Mouse (Mus musculus) midbrain, postnatal 0 days (tissue): ENCODE data around the gene Slc31a2. TPM values are rescaled to one million over a fixed set of nuclear protein-coding genes. Genes with fewer than 3 reads are reported as not detected.
A peak's percentile ranks its signal among the peaks of the same experiment; 100 is the strongest.

ENCODE experiments used
- ATAC-seq: fragments of 200-750 bp; cut with Nextera tagmentation; 2 replicates; pipeline ENCODE4 v1.8.0; 2017; ENCODE audit warnings: moderate number of reproducible peaks, mild to moderate bottlenecking, moderate TSS enrichment, moderate library complexity; ENCODE audit not compliant: low FRiP score
- DNase-seq: peaks from one replicate; pipeline ENCODE4 v3.0.0-alpha.2; 2015; ENCODE audit warnings: low spot score
- H3K27ac ChIP-seq: fragments of 300-500 bp; sonication (generic); 2 replicates; pipeline ENCODE4 v1.5.1; 2014; ENCODE audit warnings: low read depth, mild to moderate bottlenecking, low read length, mixed read lengths
- H3K27me3 ChIP-seq: fragments of 300-500 bp; sonication (generic); 2 replicates; pipeline ENCODE4 v1.6.1; 2014; ENCODE audit warnings: low read length, control low read depth, mixed read lengths; ENCODE audit not compliant: insufficient read depth
- H3K36me3 ChIP-seq: fragments of 300-500 bp; sonication (generic); 2 replicates; pipeline ENCODE4 v1.6.1; 2014; ENCODE audit warnings: low read length, control low read depth, mixed read lengths; ENCODE audit not compliant: insufficient read depth
- H3K4me1 ChIP-seq: fragments of 300-500 bp; sonication (generic); 2 replicates; pipeline ENCODE4 v1.6.1; 2014; ENCODE audit warnings: mild to moderate bottlenecking, control low read depth, antibody characterized with exemption, low read length, mixed read lengths; ENCODE audit not compliant: insufficient read depth
- H3K4me2 ChIP-seq: fragments of 300-500 bp; sonication (generic); 2 replicates; pipeline ENCODE4 v1.6.1; 2014; ENCODE audit warnings: low read depth, mild to moderate bottlenecking, low read length, mixed read lengths; ENCODE audit not compliant: poor library complexity, severe bottlenecking
- H3K4me3 ChIP-seq: fragments of 300-500 bp; sonication (generic); 2 replicates; pipeline ENCODE4 v1.5.1; 2014; ENCODE audit warnings: low read depth, mild to moderate bottlenecking, low read length, moderate library complexity
- H3K9ac ChIP-seq: fragments of 300-500 bp; sonication (generic); replicated peaks from 2 replicates; pipeline ENCODE4 v1.6.1; 2014; ENCODE audit warnings: mild to moderate bottlenecking, low read length, moderate library complexity, mixed read lengths; ENCODE audit not compliant: poor library complexity, severe bottlenecking
- H3K9me3 ChIP-seq: fragments of 300-500 bp; sonication (generic); 2 replicates; pipeline ENCODE4 v1.6.1; 2016; ENCODE audit warnings: low read length, control low read depth
- CTCF ChIP-seq: IDR thresholded peaks from 2 replicates; pipeline ENCODE4 v1.5.1; 2016; ENCODE audit warnings: antibody characterized with exemption, mild to moderate bottlenecking
- WGBS: fragments of 180-500 bp; shearing (Covaris S2); extraction: QIAGEN DNeasy Blood & Tissue Kit; methylation state at CpG from one replicate; pipeline ENCODE4 v1.1.7; 2014; 5-methylcytosine and 5-hydroxymethylcytosine counted together
- polyA plus RNA-seq: library from polyadenylated mRNA; unstranded; fragments of >200 nt; fragmentation: Nextera tagmentation; extraction: Ambion mirVana; gene quantifications from 2 replicates; pipeline ENCODE4 v1.2.1, GENCODE M21; 2015
- total RNA-seq: library from RNA; depleted of rRNA; stranded (reverse); fragments of >200 nt; gene quantifications from 2 replicates; pipeline ENCODE4 v1.2.3, GENCODE M21; 2014

Gene Slc31a2
- total and polyA plus RNA-seq, 2 experiments from 2014 or later: 12.0 to 23.8 TPM

DNA sequence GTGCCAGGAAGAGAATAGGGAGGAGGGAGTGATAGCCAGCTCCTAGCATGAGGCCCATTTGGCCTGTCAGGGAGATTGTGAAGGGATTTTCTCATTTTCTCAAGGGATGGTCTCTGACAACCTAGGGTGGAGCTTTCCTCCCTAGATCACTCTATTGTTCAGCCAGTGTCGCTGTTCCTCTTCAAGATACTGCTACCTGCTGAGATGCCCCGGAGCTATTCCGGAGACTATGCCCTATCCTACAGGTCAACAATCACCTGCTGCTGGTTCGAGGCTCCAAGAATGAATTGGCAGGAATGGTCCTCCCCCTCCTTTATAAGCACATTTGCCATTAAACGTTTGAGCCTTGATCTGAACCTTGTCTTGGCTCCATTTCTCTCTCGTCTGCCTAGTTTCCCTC is 21.8 kb upstream of the Slc31a2 start:
- no peak overlapping the region for H3K4me2 ChIP-seq
- no peak overlapping the region for H3K4me3 ChIP-seq
- H3K36me3 ChIP-seq: no peaks in the 10 kb centered on the region
- DNase-seq (no peak), ATAC-seq (no peak)
- H3K27me3 ChIP-seq: no peaks in the 10 kb centered on the region
- H3K9ac ChIP-seq: no peak overlapping the region
- WGBS: 57% methylated on average over 6 of the region's 6 CpGs
- no peaks in the 10 kb centered on the region for H3K9me3 ChIP-seq
- no peaks in the 10 kb centered on the region for H3K4me1 ChIP-seq
- H3K27ac ChIP-seq: no peak overlapping the region
- TF ChIP-seq CTCF: no peak

DNA sequence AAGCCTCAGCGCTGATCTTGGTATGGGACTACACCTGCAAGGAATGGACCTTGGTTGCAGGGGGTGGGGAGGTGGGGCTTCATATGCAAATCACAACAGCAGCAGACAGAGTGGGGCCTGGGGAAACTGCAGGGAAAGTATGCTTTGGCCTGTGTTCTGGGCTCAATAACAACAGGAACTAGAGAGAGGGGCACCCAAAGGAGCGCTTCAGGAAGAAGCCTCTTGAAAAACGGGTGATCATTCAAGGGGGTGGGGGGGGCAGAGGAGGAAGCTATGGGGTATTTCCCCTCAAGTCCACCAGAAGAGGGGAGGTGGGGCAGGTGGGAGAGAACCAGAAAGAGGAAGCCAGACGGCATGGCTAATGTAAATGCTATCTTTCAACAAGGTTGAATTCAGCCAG is 14.0 kb upstream of the Slc31a2 start:
- 52% methylated on average over 4 of the region's 4 CpGs for WGBS
- ATAC-seq: no peak
- no peaks in the 10 kb centered on the region for H3K4me1 ChIP-seq

DNA sequence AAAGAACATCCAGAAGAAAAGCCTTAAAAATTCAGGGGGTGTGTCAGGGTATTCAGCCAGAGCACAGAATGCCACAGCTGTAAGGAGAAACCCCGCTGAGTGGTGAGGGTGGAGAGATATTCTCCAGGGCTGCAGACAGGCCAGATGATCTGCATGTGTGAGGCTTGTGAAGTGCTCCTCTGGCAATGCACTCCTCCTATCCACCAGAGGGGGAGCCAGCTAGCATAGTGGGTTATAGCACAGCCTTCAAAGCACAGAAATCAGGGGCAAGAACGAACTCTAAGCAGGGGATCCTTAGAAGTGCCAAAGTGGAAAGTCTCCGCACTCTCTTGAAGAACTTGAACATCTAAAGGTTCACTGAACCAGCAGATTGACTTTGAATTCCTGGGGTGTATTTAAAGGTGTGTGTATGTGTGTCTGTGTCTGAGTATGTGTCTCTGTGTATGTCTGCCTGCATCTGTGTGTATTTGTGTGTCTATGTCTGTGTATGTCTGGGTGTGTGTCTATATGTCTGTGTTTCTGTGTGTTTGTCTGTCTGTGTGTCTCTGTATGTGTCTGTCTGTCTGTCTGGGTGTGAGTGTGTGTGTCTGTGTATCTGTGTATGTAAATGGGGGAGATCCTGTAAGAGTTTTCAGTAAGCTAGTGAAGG is 11.3 kb upstream of the Slc31a2 start:
- peak; percentile 54 for TF ChIP-seq CTCF
- Histone ChIP-seq H3K9ac (no peak overlapping the region), H3K4me2 (no peak overlapping the region), H3K9me3 (no peaks in the 10 kb centered on the region), H3K4me1 (no peaks in the 10 kb centered on the region), H3K4me3 (no peak overlapping the region), H3K27ac (no peak overlapping the region), H3K27me3 (no peaks in the 10 kb centered on the region), H3K36me3 (no peaks in the 10 kb centered on the region)
- no peak for ATAC-seq
- WGBS: 38% methylated on average over 3 of the region's 3 CpGs
- no peak for DNase-seq

More for the DNA sequence above, 14.0 kb upstream of the Slc31a2 start:
- Histone ChIP-seq H3K36me3 (no peaks in the 10 kb centered on the region), H3K27me3 (no peaks in the 10 kb centered on the region), H3K9ac (no peak overlapping the region), H3K4me3 (no peak overlapping the region), H3K27ac (no peak overlapping the region), H3K4me2 (no peak overlapping the region), H3K9me3 (no peaks in the 10 kb centered on the region)
- TF ChIP-seq CTCF: no peak
- no peak for DNase-seq

DNA sequence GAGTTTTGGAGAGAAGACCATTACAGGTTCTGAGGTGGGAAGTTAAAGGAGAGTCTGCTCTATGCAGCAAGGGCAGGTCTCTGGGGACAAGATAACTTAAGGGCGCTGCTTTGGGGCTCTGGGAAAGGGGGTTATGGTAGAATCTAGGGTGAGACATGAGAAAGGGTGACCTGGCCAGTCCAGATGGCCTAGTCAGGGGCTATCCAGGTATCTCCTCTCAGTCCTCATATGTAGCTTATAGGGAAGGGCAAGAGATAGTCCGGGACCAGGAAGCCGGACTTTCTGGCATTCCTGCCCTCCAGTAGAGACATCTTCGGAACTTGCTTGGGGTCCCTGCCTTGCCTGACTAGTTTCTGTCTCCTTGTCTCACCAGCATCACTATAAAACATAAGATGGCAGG is 10.6 kb upstream of the Slc31a2 start:
- 87% methylated on average over 4 of the region's 4 CpGs for WGBS
- no peak for ATAC-seq

DNA sequence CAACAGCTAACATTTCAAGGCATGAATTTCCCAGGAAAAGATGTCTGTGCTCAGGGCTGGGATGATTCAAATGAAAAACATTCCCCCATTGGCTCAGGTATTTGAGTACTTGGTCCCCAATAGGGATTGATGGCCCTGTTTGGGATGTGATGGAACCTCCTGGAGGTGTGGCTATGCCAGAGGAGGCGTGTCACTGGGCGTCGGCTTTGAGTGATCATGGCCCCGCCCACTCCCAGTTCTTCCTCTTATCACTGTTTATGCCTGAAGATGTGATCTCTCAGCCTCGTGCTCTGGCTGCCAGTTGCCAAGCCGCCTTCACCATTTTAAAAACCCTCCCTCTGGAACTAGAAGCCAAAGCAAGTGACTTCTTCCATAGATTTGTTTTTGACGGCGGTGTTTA is 7.8 kb upstream of the Slc31a2 start:
- WGBS: 77% methylated on average over 8 of the region's 8 CpGs
- H3K4me2 ChIP-seq: no peak overlapping the region
- no peaks in the 10 kb centered on the region for H3K4me1 ChIP-seq
- no peak for TF ChIP-seq CTCF
- no peak overlapping the region for H3K4me3 ChIP-seq
- no peak for DNase-seq
- ATAC-seq: no peak
- no peaks in the 10 kb centered on the region for H3K36me3 ChIP-seq
- no peak overlapping the region for H3K27ac ChIP-seq
- H3K9ac ChIP-seq: no peak overlapping the region
- H3K27me3 ChIP-seq: no peaks in the 10 kb centered on the region
- no peaks in the 10 kb centered on the region for H3K9me3 ChIP-seq

More for the DNA sequence above, 10.6 kb upstream of the Slc31a2 start:
- H3K4me2 ChIP-seq: no peak overlapping the region
- no peaks in the 10 kb centered on the region for H3K4me1 ChIP-seq
- no peak for TF ChIP-seq CTCF
- no peak overlapping the region for H3K4me3 ChIP-seq
- DNase-seq: no peak
- no peak overlapping the region for H3K9ac ChIP-seq
- no peaks in the 10 kb centered on the region for H3K36me3 ChIP-seq
- H3K27ac ChIP-seq: no peak overlapping the region
- H3K9me3 ChIP-seq: no peaks in the 10 kb centered on the region
- no peaks in the 10 kb centered on the region for H3K27me3 ChIP-seq

DNA sequence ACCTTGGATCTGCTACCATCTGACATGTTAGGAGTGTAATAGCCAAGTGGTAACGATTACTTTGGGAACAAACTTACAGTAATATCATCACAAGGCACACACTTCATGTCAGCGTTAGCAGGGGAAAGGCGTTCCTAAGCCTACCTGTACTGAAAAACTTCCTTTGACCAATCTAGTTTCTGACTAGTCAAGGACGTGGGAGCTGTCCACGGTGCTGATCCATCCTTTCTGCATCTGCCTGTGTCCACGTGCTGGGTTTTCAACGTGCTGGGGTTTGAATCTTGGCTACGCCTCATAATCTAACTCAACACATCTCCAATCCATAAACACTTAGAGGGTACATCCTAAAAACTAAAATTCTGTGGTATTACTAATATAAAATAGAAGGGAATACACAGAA is 5.4 kb upstream of the Slc31a2 start:
- Histone ChIP-seq H3K9ac (no peak overlapping the region), H3K4me3 (no peak overlapping the region), H3K36me3 (no peaks in the 10 kb centered on the region), H3K27ac (no peak overlapping the region), H3K9me3 (no peaks in the 10 kb centered on the region), H3K4me2 (no peak overlapping the region), H3K27me3 (no peaks in the 10 kb centered on the region), H3K4me1 (no peaks in the 10 kb centered on the region)
- TF ChIP-seq CTCF: no peak
- 36% methylated on average over 8 of the region's 8 CpGs for WGBS
- no peak for DNase-seq
- no peak for ATAC-seq
